ENCODE assay signal across 8 mouse cellular contexts in genomic region chr11:58103697-58104306, GRCm38 (mm10). TPM values are rescaled to one million over a fixed set of nuclear protein-coding genes. Genes with fewer than 3 reads are reported as not detected.
DNase-seq lines count a peak whose midpoint lies in the region; ATAC-seq and TF ChIP-seq lines count a peak whose summit lies in the region.

TSS of gene Cnot8 (plus strand) at chr11:58104153.

- H3K4me3 ChIP-seq in heart, embryonic 12.5 days: peak within 1 kb of the TSS; percentile 89
- peak within 1 kb of the TSS; percentile 70 for H3K4me3 ChIP-seq in kidney, postnatal 0 days (replicated peaks; ENCODE audit: low read depth, low read length)
- H3K4me3 ChIP-seq in liver, embryonic 11.5 days (ENCODE audit: low read depth, low read length): peak within 1 kb of the TSS; percentile 88
- H3K4me3 ChIP-seq in stomach, embryonic 14.5 days (ENCODE audit: low read depth, low read length): peak within 1 kb of the TSS; percentile 84

- under 1% methylated on average over 55 of the region's 55 CpGs for WGBS in heart, embryonic 12.5 days
- WGBS in kidney, postnatal 0 days: under 1% methylated on average over 54 of the region's 55 CpGs
- under 1% methylated on average over 55 of the region's 55 CpGs for WGBS in liver, embryonic 11.5 days
- under 1% methylated on average over 55 of the region's 55 CpGs for WGBS in stomach, embryonic 14.5 days

- no peaks in the 10 kb centered on the region for H3K27me3 ChIP-seq in heart, embryonic 12.5 days (replicated peaks)
- H3K27me3 ChIP-seq in kidney, postnatal 0 days (ENCODE audit: insufficient read depth, low read length): no peaks in the 10 kb centered on the region
- H3K27me3 ChIP-seq in liver, embryonic 11.5 days (replicated peaks; ENCODE audit: control insufficient read depth, insufficient read depth, low read length): no peaks in the 10 kb centered on the region
- H3K27me3 ChIP-seq in stomach, embryonic 14.5 days (ENCODE audit: control insufficient read depth, insufficient read depth, low read length): no peaks in the 10 kb centered on the region

- peak; percentile 98 for DNase-seq in CD4-positive helper T cell, adult 2 months (ENCODE audit: low read depth, low spot score)
- DNase-seq in brain, embryonic 18.5 days (ENCODE audit: low read depth, low spot score): peak; percentile 94
- DNase-seq in kidney, postnatal 0 days (ENCODE audit: low spot score): peak; percentile 99
- DNase-seq in liver, embryonic 11.5 days (ENCODE audit: low spot score): peak; percentile 100
- DNase-seq in naive thymus-derived CD4-positive, alpha-beta T cell, adult 2 months (ENCODE audit: low read depth): peak; percentile 99

- peak within 1 kb of the TSS; percentile 86 for H3K27ac ChIP-seq in heart, embryonic 12.5 days (ENCODE audit: poor library complexity, severe bottlenecking)
- H3K27ac ChIP-seq in kidney, postnatal 0 days: peak within 1 kb of the TSS; percentile 91
- peak within 1 kb of the TSS; percentile 82 for H3K27ac ChIP-seq in liver, embryonic 11.5 days (ENCODE audit: low read depth, low read length)
- peak within 1 kb of the TSS; percentile 88 for H3K27ac ChIP-seq in stomach, embryonic 14.5 days (ENCODE audit: low read length)

- TF ChIP-seq CTCF in kidney, postnatal 0 days (IDR thresholded peaks at IDR 0.05; ENCODE audit: low read depth): 0 out of 2 replicates have a peak, but pooled peaks have one; percentile 2

- peak; percentile 94 for ATAC-seq in erythroid progenitor cell, adult 5-6 weeks (replicated peaks; ENCODE audit: low FRiP score, poor library complexity, severe bottlenecking)
- peak; percentile 98 for ATAC-seq in heart, embryonic 12.5 days (ENCODE audit: insufficient number of reproducible peaks, low FRiP score)
- peak; percentile 97 for ATAC-seq in kidney, postnatal 0 days (replicated peaks; ENCODE audit: low FRiP score, low read depth)
- ATAC-seq in liver, embryonic 11.5 days (replicated peaks; ENCODE audit: low FRiP score): peak; percentile 97
- peak; percentile 97 for ATAC-seq in stomach, embryonic 14.5 days (ENCODE audit: insufficient number of reproducible peaks, insufficient read depth, low FRiP score, low read depth)

- peak within 1 kb of the TSS; percentile 86 for H3K4me2 ChIP-seq in heart, embryonic 12.5 days
- H3K4me2 ChIP-seq in kidney, postnatal 0 days (ENCODE audit: low read length): peak within 1 kb of the TSS; percentile 56
- peak within 1 kb of the TSS; percentile 89 for H3K4me2 ChIP-seq in liver, embryonic 11.5 days
- H3K4me2 ChIP-seq in stomach, embryonic 14.5 days (replicated peaks; ENCODE audit: low read depth, low read length): peak within 1 kb of the TSS; percentile 53

- H3K9me3 ChIP-seq in heart, embryonic 12.5 days (replicated peaks): no peaks in the 10 kb centered on the region
- H3K9me3 ChIP-seq in kidney, postnatal 0 days (replicated peaks; ENCODE audit: low read length): no peaks in the 10 kb centered on the region
- no peaks in the 10 kb centered on the region for H3K9me3 ChIP-seq in liver, embryonic 11.5 days (ENCODE audit: control insufficient read depth, low read length)
- H3K9me3 ChIP-seq in stomach, embryonic 14.5 days (ENCODE audit: control insufficient read depth, low read depth, low read length): no peaks in the 10 kb centered on the region

- H3K4me1 ChIP-seq in heart, embryonic 12.5 days (replicated peaks): peaks cover 18% of the 10 kb centered on the region
- H3K4me1 ChIP-seq in kidney, postnatal 0 days (replicated peaks; ENCODE audit: insufficient read depth, low read length): no peaks in the 10 kb centered on the region; the same call in 1 of the 2 replicates
- H3K4me1 ChIP-seq in liver, embryonic 11.5 days (replicated peaks; ENCODE audit: control insufficient read depth, insufficient read depth, low read length): peaks cover 10% of the 10 kb centered on the region
- H3K4me1 ChIP-seq in stomach, embryonic 14.5 days (ENCODE audit: control insufficient read depth, insufficient read depth, low read length): peaks cover 10% of the 10 kb centered on the region; the same call in 1 of the 2 replicates

- H3K36me3 ChIP-seq in heart, embryonic 12.5 days: peaks cover 5% of the 10 kb centered on the region; the same call in 1 of the 2 replicates
- H3K36me3 ChIP-seq in kidney, postnatal 0 days (ENCODE audit: insufficient read depth, low read length): no peaks in the 10 kb centered on the region
- no peaks in the 10 kb centered on the region for H3K36me3 ChIP-seq in liver, embryonic 11.5 days (ENCODE audit: control insufficient read depth, insufficient read depth, low read length)
- no peaks in the 10 kb centered on the region for H3K36me3 ChIP-seq in stomach, embryonic 14.5 days (ENCODE audit: control insufficient read depth, insufficient read depth, low read length)

- peak within 1 kb of the TSS; percentile 92 for H3K9ac ChIP-seq in heart, embryonic 12.5 days
- peak within 1 kb of the TSS; percentile 80 for H3K9ac ChIP-seq in kidney, postnatal 0 days (ENCODE audit: low read depth, low read length)
- peak within 1 kb of the TSS; percentile 90 for H3K9ac ChIP-seq in liver, embryonic 11.5 days (ENCODE audit: low read depth, low read length)
- peak within 1 kb of the TSS; percentile 77 for H3K9ac ChIP-seq in stomach, embryonic 14.5 days (replicated peaks; ENCODE audit: low read depth, low read length)

RNA-seq across cellular contexts. Expression of gene Cnot8, which starts in this region (rescaled TPM):
- 19.5 and 43.6 TPM in 2 replicates for total RNA-seq in erythroid progenitor cell, adult 5-6 weeks (2015; ENCODE audit: low replicate concordance)
- 22.5 and 29.1 TPM in 2 replicates for total RNA-seq in erythroid progenitor cell, adult 5-6 weeks (2017; ENCODE audit: low replicate concordance)
- polyA plus RNA-seq in heart, embryonic 12.5 days (2016; fragmentation: Nextera tagmentation; extraction: Ambion mirVana): 71.7 and 73.8 TPM in 2 replicates
- polyA plus RNA-seq in kidney, postnatal 0 days (2015; fragmentation: Nextera tagmentation; extraction: Ambion mirVana): 69.9 and 74.8 TPM in 2 replicates
- 75.7 and 77.6 TPM in 2 replicates for polyA plus RNA-seq in liver, embryonic 11.5 days (2014; fragmentation: Nextera tagmentation; extraction: Ambion mirVana)
- polyA plus RNA-seq in stomach, embryonic 14.5 days (2014; fragmentation: Nextera tagmentation; extraction: Ambion mirVana): 87.7 and 92.6 TPM in 2 replicates

Comparison
In these comparisons a context has a peak if more than half of its experiments do, and no peak if none do; other contexts are left out.
1. Peak in every context shown above with its lines: DNase-seq, ATAC-seq, H3K4me3 ChIP-seq and H3K27ac ChIP-seq.